Comparison of ENCODE assay signal across 8 mouse cellular contexts in the genomic region with DNA sequence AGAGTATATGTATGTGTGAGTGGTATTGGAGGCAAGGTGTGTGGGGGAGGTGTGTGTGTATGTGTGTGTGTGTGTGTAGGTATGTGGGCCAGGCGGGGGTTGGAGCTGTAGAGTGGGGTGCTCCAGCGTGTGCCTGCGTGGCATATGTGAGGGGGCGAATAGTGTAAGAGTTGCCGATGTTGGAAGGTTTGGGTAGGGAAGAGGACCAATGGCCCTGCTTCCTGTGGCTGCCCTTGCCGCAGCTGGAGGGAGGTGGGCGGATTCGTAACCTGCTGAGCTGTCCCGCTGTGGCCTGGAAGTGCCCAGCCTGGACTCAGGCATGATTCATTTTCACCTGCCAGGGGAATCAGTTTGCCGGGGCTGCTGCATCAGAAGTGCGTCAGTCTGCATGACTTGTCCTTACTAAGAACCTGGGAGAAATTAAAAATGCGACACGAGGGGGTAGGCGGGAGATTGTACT.
DNase-seq lines count a peak whose midpoint lies in the region; ATAC-seq and TF ChIP-seq lines count a peak whose summit lies in the region.

No protein-coding gene starts in this region.

- no peak overlapping the region for H3K9ac ChIP-seq in liver, embryonic 11.5 days (ENCODE audit: low read depth, low read length)
- no peak overlapping the region for H3K9ac ChIP-seq in liver, postnatal 0 days (replicated peaks)
- H3K9ac ChIP-seq in midbrain, postnatal 0 days (replicated peaks; ENCODE audit: low read length, poor library complexity, severe bottlenecking): peak overlapping the region; percentile 55

- DNase-seq in cerebellum, adult 11-12 months: peak; percentile 40
- no peak for DNase-seq in cerebellum, adult 8-10 months
- no peak for DNase-seq in liver, embryonic 11.5 days (ENCODE audit: low spot score)
- DNase-seq in liver, postnatal 0 days: no peak
- DNase-seq in hindbrain, embryonic 10.5 days (ENCODE audit: low spot score): no peak
- DNase-seq in midbrain, postnatal 0 days (ENCODE audit: low spot score): no peak
- DNase-seq in thymus, adult 18-20 months: no peak
- DNase-seq in retina, embryonic 14.5 days (ENCODE audit: low spot score): no peak

- H3K4me2 ChIP-seq in liver, embryonic 11.5 days: peak overlapping the region; percentile 71
- no peak overlapping the region for H3K4me2 ChIP-seq in liver, postnatal 0 days (ENCODE audit: low read depth, low read length)
- peak overlapping the region; percentile 85 for H3K4me2 ChIP-seq in midbrain, postnatal 0 days (ENCODE audit: low read depth, low read length, poor library complexity, severe bottlenecking)

- H3K27ac ChIP-seq in liver, embryonic 11.5 days (ENCODE audit: low read depth, low read length): no peak overlapping the region
- H3K27ac ChIP-seq in liver, postnatal 0 days (ENCODE audit: low read depth): no peak overlapping the region
- peak overlapping the region; percentile 85 for H3K27ac ChIP-seq in hindbrain, embryonic 10.5 days
- H3K27ac ChIP-seq in midbrain, postnatal 0 days (ENCODE audit: low read depth, low read length): no peak overlapping the region; the same call in 1 of the 2 replicates

- 8% methylated on average over 14 of the region's 14 CpGs for WGBS in liver, embryonic 11.5 days
- 10% methylated on average over 14 of the region's 14 CpGs for WGBS in liver, postnatal 0 days (ENCODE audit: insufficient replicate concordance)
- WGBS in hindbrain, embryonic 10.5 days: 7% methylated on average over 14 of the region's 14 CpGs
- 7% methylated on average over 14 of the region's 14 CpGs for WGBS in midbrain, postnatal 0 days

- peaks cover 16% of the 10 kb centered on the region for H3K27me3 ChIP-seq in liver, embryonic 11.5 days (replicated peaks; ENCODE audit: control insufficient read depth, insufficient read depth, low read length)
- peaks cover 14% of the 10 kb centered on the region; the same call in 1 of the 2 replicates for H3K27me3 ChIP-seq in liver, postnatal 0 days (ENCODE audit: insufficient read depth, low read length)
- H3K27me3 ChIP-seq in hindbrain, embryonic 10.5 days (ENCODE audit: insufficient read depth, poor library complexity, severe bottlenecking): peaks cover 11% of the 10 kb centered on the region; the same call in 1 of the 2 replicates
- no peaks in the 10 kb centered on the region for H3K27me3 ChIP-seq in midbrain, postnatal 0 days (ENCODE audit: insufficient read depth, low read length)

- H3K9me3 ChIP-seq in liver, embryonic 11.5 days (ENCODE audit: control insufficient read depth, low read length): no peaks in the 10 kb centered on the region
- H3K9me3 ChIP-seq in liver, postnatal 0 days (ENCODE audit: low read length): no peaks in the 10 kb centered on the region
- no peaks in the 10 kb centered on the region for H3K9me3 ChIP-seq in hindbrain, embryonic 10.5 days
- no peaks in the 10 kb centered on the region for H3K9me3 ChIP-seq in midbrain, postnatal 0 days (ENCODE audit: low read length)

- TF ChIP-seq EP300 in liver, postnatal 0 days (IDR thresholded peaks at IDR 0.05; ENCODE audit: low read depth): no peak

- no peak for TF ChIP-seq CTCF in liver, postnatal 0 days (IDR thresholded peaks at IDR 0.05; ENCODE audit: low read depth)
- TF ChIP-seq CTCF in midbrain, postnatal 0 days (IDR thresholded peaks at IDR 0.05): no peak

- no peaks in the 10 kb centered on the region for H3K36me3 ChIP-seq in liver, embryonic 11.5 days (ENCODE audit: control insufficient read depth, insufficient read depth, low read length)
- H3K36me3 ChIP-seq in liver, postnatal 0 days (replicated peaks; ENCODE audit: insufficient read depth, low read length): no peaks in the 10 kb centered on the region
- peaks cover 10% of the 10 kb centered on the region; the same call in 1 of the 2 replicates for H3K36me3 ChIP-seq in hindbrain, embryonic 10.5 days
- no peaks in the 10 kb centered on the region; the same call in none of the 2 replicates for H3K36me3 ChIP-seq in midbrain, postnatal 0 days (ENCODE audit: insufficient read depth, low read length)

- H3K4me1 ChIP-seq in liver, embryonic 11.5 days (replicated peaks; ENCODE audit: control insufficient read depth, insufficient read depth, low read length): no peaks in the 10 kb centered on the region
- H3K4me1 ChIP-seq in liver, postnatal 0 days (ENCODE audit: insufficient read depth): no peaks in the 10 kb centered on the region
- peaks cover 29% of the 10 kb centered on the region for H3K4me1 ChIP-seq in hindbrain, embryonic 10.5 days (replicated peaks)
- H3K4me1 ChIP-seq in midbrain, postnatal 0 days (ENCODE audit: insufficient read depth, low read length): peaks cover 13% of the 10 kb centered on the region

- H3K4me3 ChIP-seq in liver, embryonic 11.5 days (ENCODE audit: low read depth, low read length): peak overlapping the region; percentile 42
- no peak overlapping the region for H3K4me3 ChIP-seq in liver, postnatal 0 days (ENCODE audit: low read depth, low read length)
- H3K4me3 ChIP-seq in hindbrain, embryonic 10.5 days: peak overlapping the region; percentile 57
- peak overlapping the region; percentile 45 for H3K4me3 ChIP-seq in midbrain, postnatal 0 days (ENCODE audit: low read depth, low read length)

- ATAC-seq in liver, embryonic 11.5 days (replicated peaks; ENCODE audit: low FRiP score): no peak
- no peak for ATAC-seq in liver, postnatal 0 days
- peak; percentile 31 for ATAC-seq in midbrain, postnatal 0 days (ENCODE audit: low FRiP score)
